Mouse (Mus musculus) B cell, adult 2 months (primary cell): ENCODE results near the gene Mageb2.
"Not testable (repeated sequence)": the region's sequence is repeated elsewhere in the genome, so short reads cannot be mapped to it uniquely, and the experiment has no call there.

Experiments
- DNase-seq, 2 experiments: peaks; one replicate each; pipeline ENCODE4 v3.0.0; 2022

Mageb2 gene

DNA sequence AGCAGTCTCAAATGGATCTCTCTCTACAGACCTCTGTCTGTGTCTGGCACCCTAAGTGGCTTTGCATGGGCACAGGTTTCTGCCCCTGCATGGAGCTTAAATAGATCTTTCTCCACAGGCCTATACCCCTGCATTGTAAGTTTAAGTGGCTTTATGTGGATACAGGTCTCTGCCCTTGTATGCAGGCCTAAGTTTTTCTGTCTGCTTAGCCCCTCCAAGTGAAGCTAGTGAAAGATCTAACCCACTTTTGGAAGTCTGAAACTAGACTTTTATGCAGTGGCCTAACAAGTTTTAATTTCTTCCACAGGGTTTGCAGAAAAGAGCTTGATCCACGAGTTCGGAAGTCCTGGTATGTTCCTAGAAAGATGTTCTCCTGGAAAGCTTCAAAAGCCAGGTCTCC is at the start of gene Mageb2:
Gene Mageb2 (plus strand): TSS at position 301 of the 400 bp plus-strand sequence.
- DNase-seq: not testable (repeated sequence)

- DNase-seq: not testable (repeated sequence)
Observed at GRCm38 (mm10) chrX:91313256-91313655, 18.2 kb upstream of the Mageb2 start.
